Mouse (Mus musculus) MEL (cell line): ENCODE measurements around the gene Spen. TPM values are rescaled to one million over a fixed set of nuclear protein-coding genes. Genes with fewer than 3 reads are reported as not detected.
"Not testable (repeated sequence)": the region's sequence is repeated elsewhere in the genome, so short reads cannot be mapped to it uniquely, and the experiment has no call there.

Experiments used
- DNase-seq: peaks from one replicate; pipeline ENCODE4 v3.0.0; 2011; ENCODE audit warnings: low read depth, low spot score
- H3K27ac ChIP-seq: 2 replicates; pipeline ENCODE4 v1.5.1; 2012; ENCODE audit warnings: low read depth, mild to moderate bottlenecking, control low read depth, low read length, moderate library complexity; ENCODE audit not compliant: control insufficient read depth
- H3K27me3 ChIP-seq, 2 experiments: fragments of 150-350 bp in 1 of 2; sonication (generic) in 1 of 2; 2 replicates each; pipeline ENCODE4 v1.6.1; 2012; ENCODE audit warnings: low read length in 2 of 2, mild to moderate bottlenecking in 2 of 2, improper control_type of control experiment in 1 of 2, moderate library complexity in 1 of 2; ENCODE audit not compliant: insufficient read depth in 2 of 2, control insufficient read depth in 1 of 2
- H3K36me3 ChIP-seq, 2 experiments: 2 replicates each; pipeline ENCODE4 v1.6.1; 2012 to 2014; ENCODE audit warnings: low read length in 2 of 2, improper control_type of control experiment in 1 of 2, inconsistent platforms in 1 of 2, mild to moderate bottlenecking in 1 of 2; ENCODE audit not compliant: insufficient read depth in 2 of 2, control insufficient read depth in 1 of 2
- H3K4me1 ChIP-seq, 2 experiments: fragments of 150-350 bp in 1 of 2; sonication (generic) in 1 of 2; 2 replicates each; pipeline ENCODE4 v1.6.1; 2012; ENCODE audit warnings: low read length in 2 of 2, improper control_type of control experiment in 1 of 2, mild to moderate bottlenecking in 1 of 2; ENCODE audit not compliant: insufficient read depth in 2 of 2, control insufficient read depth in 1 of 2
- H3K4me3 ChIP-seq, 2 experiments: fragments of 150-350 bp in 1 of 2; sonication (generic) in 1 of 2; 2 replicates each; pipeline ENCODE4 v1.5.1; 2012; ENCODE audit warnings: low read depth in 2 of 2, low read length in 2 of 2, mild to moderate bottlenecking in 2 of 2, moderate library complexity in 2 of 2, control low read depth in 1 of 2, improper control_type of control experiment in 1 of 2; ENCODE audit not compliant: control insufficient read depth in 1 of 2, insufficient read depth in 1 of 2
- H3K79me2 ChIP-seq: 2 replicates; pipeline ENCODE4 v1.6.1; 2012; ENCODE audit warnings: mild to moderate bottlenecking, low read length, moderate library complexity; ENCODE audit not compliant: control insufficient read depth, poor library complexity, insufficient read depth
- H3K9ac ChIP-seq: 2 replicates; pipeline ENCODE4 v1.6.1; 2012; ENCODE audit warnings: low read depth, mild to moderate bottlenecking, control low read depth, low read length, moderate library complexity; ENCODE audit not compliant: control insufficient read depth, poor library complexity, severe bottlenecking
- H3K9me3 ChIP-seq: fragments of 150-350 bp; sonication (generic); replicated peaks from 2 replicates; pipeline ENCODE4 v1.6.1; 2012; ENCODE audit warnings: mild to moderate bottlenecking, low read length, improper control_type of control experiment, moderate library complexity; ENCODE audit not compliant: insufficient read depth
- CTCF ChIP-seq, 3 experiments: IDR thresholded peaks in 2 of 3; conservative IDR thresholded peaks in 1 of 3; 2 replicates each; pipeline ENCODE4 v1.5.1; 2011 to 2012; ENCODE audit warnings: low read length in 3 of 3, low read depth in 2 of 3, mild to moderate bottlenecking in 2 of 3, improper control_type of control experiment in 1 of 3, inconsistent platforms in 1 of 3, mixed read lengths in 1 of 3, moderate library complexity in 1 of 3; ENCODE audit not compliant: control insufficient read depth in 1 of 3, insufficient read depth in 1 of 3, poor library complexity in 1 of 3, severe bottlenecking in 1 of 3
- ETS1 ChIP-seq: IDR thresholded peaks from 2 replicates; pipeline ENCODE4 v1.6.1; 2012; ENCODE audit warnings: low read depth, mild to moderate bottlenecking, inconsistent platforms, low read length, improper control_type of control experiment, moderate library complexity
- MAX ChIP-seq: IDR thresholded peaks from 2 replicates; pipeline ENCODE4 v1.6.1; 2011; ENCODE audit warnings: low read length, improper control_type of control experiment
- MXI1 ChIP-seq: IDR thresholded peaks from 2 replicates; pipeline ENCODE4 v1.6.1; 2011; ENCODE audit warnings: mild to moderate bottlenecking, low read depth, low read length, improper control_type of control experiment
- MYC ChIP-seq: IDR thresholded peaks from 2 replicates; pipeline ENCODE4 v1.6.1; 2011; ENCODE audit warnings: low read depth, mild to moderate bottlenecking, low read length, improper control_type of control experiment, moderate library complexity
- POLR2AphosphoS5 ChIP-seq: IDR thresholded peaks from 2 replicates; pipeline ENCODE4 v1.6.1; 2012; ENCODE audit warnings: low read depth, borderline replicate concordance, mild to moderate bottlenecking, inconsistent platforms, low read length, moderate library complexity, mixed read lengths
- RAD21 ChIP-seq: IDR thresholded peaks from 2 replicates; pipeline ENCODE4 v1.6.1; 2011; ENCODE audit warnings: mild to moderate bottlenecking, low read depth, low read length, improper control_type of control experiment
- SMC3 ChIP-seq: IDR thresholded peaks from 2 replicates; pipeline ENCODE4 v1.6.1; 2011; ENCODE audit warnings: low read depth, low read length, improper control_type of control experiment
- TBP ChIP-seq: IDR thresholded peaks from 2 replicates; pipeline ENCODE4 v1.8.0; 2011; ENCODE audit warnings: low read depth, low read length, improper control_type of control experiment
- USF2 ChIP-seq, 2 experiments: IDR thresholded peaks; 2 replicates each; pipeline ENCODE4 v1.6.1; 2011 to 2012; ENCODE audit warnings: improper control_type of control experiment in 2 of 2, low read length in 2 of 2, borderline replicate concordance in 1 of 2, inconsistent platforms in 1 of 2, low read depth in 1 of 2, mild to moderate bottlenecking in 1 of 2; ENCODE audit not compliant: insufficient read depth in 1 of 2
- ZC3H11A ChIP-seq: IDR thresholded peaks from 2 replicates; pipeline ENCODE4 v1.6.1; 2012; ENCODE audit warnings: low read depth, mild to moderate bottlenecking, inconsistent platforms, low read length, improper control_type of control experiment
- ZNF384 ChIP-seq: IDR thresholded peaks from 2 replicates; pipeline ENCODE4 v1.6.1; 2012; ENCODE audit warnings: low read depth, mild to moderate bottlenecking, inconsistent platforms, low read length, improper control_type of control experiment
- polyA plus RNA-seq, 2 experiments: library from polyadenylated mRNA; stranded (reverse) in 1 of 2; unstranded in 1 of 2; fragments of >175 nt in 1 of 2; fragments of >200 nt in 1 of 2; gene quantifications; 2 replicates each; pipeline versions ENCODE4 v1.2.1 to v1.2.4; 2012; ENCODE audit warnings: low replicate concordance in 2 of 2, low read depth in 1 of 2; ENCODE audit not compliant: insufficient read length in 2 of 2, insufficient read depth in 1 of 2, missing spikeins in 1 of 2
- total RNA-seq: library from RNA; depleted of rRNA; stranded (reverse); fragments of 300-350 nt; gene quantifications from 2 replicates; pipeline ENCODE4 v1.2.3, GENCODE M21; 2012

Gene Spen
- total and polyA plus RNA-seq, 3 experiments = 11.9 to 102 (median 46.9) TPM

DNA sequence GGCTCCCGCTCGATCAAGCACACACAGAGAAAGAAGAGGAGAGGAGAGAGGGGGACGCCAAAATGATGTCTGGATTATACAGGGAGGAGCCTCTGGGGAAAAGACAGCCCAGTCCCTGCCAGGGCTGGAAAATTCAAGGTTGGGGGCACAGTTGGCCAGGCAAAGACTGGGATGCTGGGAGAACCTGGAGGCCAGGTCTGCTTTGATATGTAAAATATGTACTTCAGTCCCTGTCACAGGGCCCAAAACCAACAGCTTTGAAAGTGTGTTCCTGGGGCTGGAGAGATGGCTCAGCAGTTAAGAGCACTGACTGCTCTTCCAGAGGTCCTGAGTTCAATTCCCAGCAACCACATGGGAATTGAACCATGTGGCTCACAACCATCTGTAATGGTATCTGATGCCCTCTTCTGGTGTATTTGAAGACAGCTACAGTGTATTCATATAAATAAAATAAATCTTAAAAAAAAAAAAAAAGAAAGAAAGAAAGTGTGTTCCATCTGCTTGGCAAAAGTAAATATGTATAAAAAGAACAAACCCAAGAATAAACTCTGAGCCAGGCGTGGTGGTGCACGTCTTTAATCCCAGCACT, 23.0 kb upstream of the Spen start:
- H3K9me3 ChIP-seq, H3K9ac ChIP-seq, H3K27ac ChIP-seq, H3K4me3 ChIP-seq, H3K79me2 ChIP-seq, H3K36me3 ChIP-seq, H3K27me3 ChIP-seq: not testable (repeated sequence)
- DNase-seq = peak; percentile 39
- TF ChIP-seq ZC3H11A = peak; percentile 18; the same call in 1 of the 2 replicates
- peak; percentile 86 for TF ChIP-seq MYC
- peak in 1 of 3 experiments; percentile 25; a peak in 1 of 6 replicates for TF ChIP-seq CTCF (IDR thresholded peaks at IDR 0.05 in 2 of 3, conservative IDR thresholded peaks at IDR 0.05 in 1 of 3; ENCODE audit: control insufficient read depth in 1 of 3, insufficient read depth in 1 of 3, low read depth in 2 of 3, low read length in 3 of 3, poor library complexity in 1 of 3, severe bottlenecking in 1 of 3)
- TF ChIP-seq SMC3 = peak; percentile 42
- peak; percentile 30 for TF ChIP-seq RAD21
- peak; percentile 44; the same call in 1 of the 2 replicates for TF ChIP-seq MAX
- peak; percentile 66 for TF ChIP-seq ZNF384
- H3K4me1 ChIP-seq = peaks cover 5 to 16% of the 10 kb centered on the region in 2 experiments; a peak in 3 of 4 replicates

DNA sequence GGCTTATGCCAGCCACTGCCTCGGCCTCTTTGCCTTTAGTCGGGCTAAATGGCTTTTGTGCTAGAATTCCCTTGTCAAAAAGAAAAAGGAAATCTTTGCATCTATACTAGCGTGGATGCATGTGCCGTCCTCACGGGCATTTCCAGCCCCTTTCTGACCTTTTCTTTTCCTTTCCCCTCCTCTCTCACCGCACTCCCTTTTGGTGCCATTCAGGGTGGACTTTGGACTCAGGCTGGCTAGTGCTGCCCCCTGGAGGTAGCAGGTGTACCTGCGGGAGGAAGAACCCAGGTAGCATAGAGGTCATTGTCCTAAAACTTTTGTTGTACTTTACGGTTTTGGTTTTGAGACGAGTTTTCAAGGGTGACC, 21.5 kb upstream of the Spen start:
- Histone ChIP-seq H3K79me2 (peaks cover 2% of the 10 kb centered on the region; the same call in 1 of the 2 replicates), H3K9me3 (no peaks in the 10 kb centered on the region), H3K4me1 (peaks cover 5 to 16% of the 10 kb centered on the region in 2 experiments; a peak in 3 of 4 replicates), H3K9ac (peak overlapping the region; percentile 87), H3K27me3 (no peaks in the 10 kb centered on the region), H3K4me3 (peak overlapping the region; percentile 57 to 70), H3K36me3 (peaks cover 0 to 7% of the 10 kb centered on the region in 2 experiments; a peak in 1 of 4 replicates), H3K27ac (peak overlapping the region; percentile 100)
- peak; percentile 88 for DNase-seq
- TF ChIP-seq ETS1 (peak; percentile 12; the same call in 1 of the 2 replicates), MYC (0 out of 2 replicates have a peak, but pooled peaks have one; percentile 15), ZNF384 (no peak), ZC3H11A (peak; percentile 64), RAD21 (peak; percentile 74), MXI1 (0 out of 2 replicates have a peak, but pooled peaks have one; percentile 10), CTCF (IDR thresholded peaks at IDR 0.05 in 2 of 3, conservative IDR thresholded peaks at IDR 0.05 in 1 of 3; ENCODE audit: control insufficient read depth in 1 of 3, insufficient read depth in 1 of 3, low read depth in 2 of 3, low read length in 3 of 3, poor library complexity in 1 of 3, severe bottlenecking in 1 of 3) (peak; percentile 94 to 95 (median 95)), SMC3 (peak; percentile 94), USF2 (IDR thresholded peaks at IDR 0.05; ENCODE audit: borderline replicate concordance in 1 of 2, insufficient read depth in 1 of 2, low read depth in 1 of 2, low read length in 2 of 2) (no peak), TBP (peak; percentile 44), POLR2AphosphoS5 (no peak)
